Mouse (Mus musculus) embryo, embryonic 10 days (tissue): ENCODE data around the gene Tmem248.

Experiments used
- DNase-seq: peaks from one replicate; pipeline ENCODE4 v3.0.0-alpha.2; 2015; ENCODE audit warnings: low spot score

The Tmem248 gene

GRCm38 (mm10) chr5:130216781-130217180 lies at the start of gene Tmem248:
TSS of gene Tmem248 (plus strand) at chr5:130217081.
- DNase-seq = no peak

- DNase-seq = no peak
These were observed 47.8 kb upstream of the Tmem248 start for GRCm38 (mm10) chr5:130169109-130169508.

- no peak for DNase-seq
These were observed 46.0 kb upstream of the Tmem248 start for GRCm38 (mm10) chr5:130170666-130171422.

GRCm38 (mm10) chr5:130171423-130171954 lies 45.4 kb upstream of the Tmem248 start, which contains the start of gene Rabgef1:
TSS of gene Rabgef1 (plus strand) at chr5:130171798.
- DNase-seq = peak; percentile 88

- peak; percentile 51 for DNase-seq
These were observed 44.8 kb upstream of the Tmem248 start for GRCm38 (mm10) chr5:130171956-130172601.

GRCm38 (mm10) chr5:130173012-130173411 lies 43.9 kb upstream of the Tmem248 start:
- DNase-seq = no peak

GRCm38 (mm10) chr5:130177871-130178270 lies 39.0 kb upstream of the Tmem248 start:
- no peak for DNase-seq

- no peak for DNase-seq
These were observed 36.5 kb upstream of the Tmem248 start for GRCm38 (mm10) chr5:130180362-130180761.

GRCm38 (mm10) chr5:130181740-130182540 lies 34.9 kb upstream of the Tmem248 start:
- DNase-seq = no peak

GRCm38 (mm10) chr5:130182541-130182821 lies 34.4 kb upstream of the Tmem248 start:
- no peak for DNase-seq

GRCm38 (mm10) chr5:130184193-130184856 lies 32.6 kb upstream of the Tmem248 start:
- DNase-seq = no peak

- no peak for DNase-seq
These were observed 31.6 kb upstream of the Tmem248 start for GRCm38 (mm10) chr5:130185312-130185711.

GRCm38 (mm10) chr5:130187383-130187782 lies 29.5 kb upstream of the Tmem248 start:
- peak; percentile 17 for DNase-seq

- no peak for DNase-seq
These were observed 26.0 kb upstream of the Tmem248 start for GRCm38 (mm10) chr5:130190909-130191308.

GRCm38 (mm10) chr5:130191865-130192264 lies 25.0 kb upstream of the Tmem248 start:
- no peak for DNase-seq

- no peak for DNase-seq
These were observed 24.4 kb upstream of the Tmem248 start for GRCm38 (mm10) chr5:130192356-130192944.

GRCm38 (mm10) chr5:130193760-130194159 lies 23.1 kb upstream of the Tmem248 start:
- DNase-seq = no peak

- no peak for DNase-seq
These were observed 20.6 kb upstream of the Tmem248 start for GRCm38 (mm10) chr5:130196307-130196706.

- DNase-seq = no peak
These were observed 19.4 kb upstream of the Tmem248 start for GRCm38 (mm10) chr5:130197454-130197853.

- no peak for DNase-seq
These were observed 18.9 kb upstream of the Tmem248 start for GRCm38 (mm10) chr5:130197981-130198380.

- no peak for DNase-seq
These were observed 16.4 kb upstream of the Tmem248 start for GRCm38 (mm10) chr5:130200233-130201029.
